Mouse (Mus musculus) ZHBTc4 (cell line): ENCODE measurements around the gene Vac14.

Source experiments
- DNase-seq: peaks from one replicate; pipeline ENCODE4 v3.0.0-alpha.2; 2011; ENCODE audit warnings: low read depth, low spot score

Vac14 gene

GRCm38 (mm10) chr8:110618391-110619207 lies at the start of gene Vac14:
Gene Vac14, plus strand, starts transcription at chr8:110618585.
- peak; percentile 98 for DNase-seq

GRCm38 (mm10) chr8:110592641-110593040 lies 25.7 kb upstream of the Vac14 start:
- peak; percentile 71 for DNase-seq

GRCm38 (mm10) chr8:110594164-110594563 lies 24.2 kb upstream of the Vac14 start:
- DNase-seq = no peak

GRCm38 (mm10) chr8:110604556-110604955 lies 13.8 kb upstream of the Vac14 start:
- peak; percentile 77 for DNase-seq

- peak; percentile 86 for DNase-seq
These were observed 12.9 kb upstream of the Vac14 start for GRCm38 (mm10) chr8:110605401-110606015.

GRCm38 (mm10) chr8:110615730-110616129 lies 2.7 kb upstream of the Vac14 start:
- DNase-seq = no peak

- DNase-seq = no peak
These were observed 505 bp upstream of the Vac14 start for GRCm38 (mm10) chr8:110617801-110618358.

- peak; percentile 31 for DNase-seq
These were observed 806 bp downstream of the Vac14 start for GRCm38 (mm10) chr8:110619208-110619574.

- no peak for DNase-seq
These were observed 1.5 kb downstream of the Vac14 start for GRCm38 (mm10) chr8:110619919-110620318.

GRCm38 (mm10) chr8:110626431-110626830 lies 8.0 kb downstream of the Vac14 start:
- DNase-seq = no peak

- peak; percentile 83 for DNase-seq
These were observed 11.1 kb downstream of the Vac14 start for GRCm38 (mm10) chr8:110629245-110630063.

GRCm38 (mm10) chr8:110630079-110630478 lies 11.7 kb downstream of the Vac14 start:
- DNase-seq = no peak

- DNase-seq = no peak
These were observed 12.2 kb downstream of the Vac14 start for GRCm38 (mm10) chr8:110630571-110631071.

- no peak for DNase-seq
These were observed 12.8 kb downstream of the Vac14 start for GRCm38 (mm10) chr8:110631201-110631600.

GRCm38 (mm10) chr8:110633814-110634213 lies 15.4 kb downstream of the Vac14 start:
- DNase-seq = no peak

GRCm38 (mm10) chr8:110636182-110636581 lies 17.8 kb downstream of the Vac14 start:
- DNase-seq = no peak

GRCm38 (mm10) chr8:110642331-110642730 lies 23.9 kb downstream of the Vac14 start:
- DNase-seq = no peak

GRCm38 (mm10) chr8:110643177-110643576 lies 24.8 kb downstream of the Vac14 start:
- no peak for DNase-seq

GRCm38 (mm10) chr8:110644422-110644821 lies 26.0 kb downstream of the Vac14 start:
- no peak for DNase-seq

GRCm38 (mm10) chr8:110644901-110645300 lies 26.5 kb downstream of the Vac14 start:
- no peak for DNase-seq

GRCm38 (mm10) chr8:110645340-110645739 lies 27.0 kb downstream of the Vac14 start:
- DNase-seq = no peak

GRCm38 (mm10) chr8:110646064-110646463 lies 27.7 kb downstream of the Vac14 start:
- DNase-seq = peak; percentile 52
